Mouse (Mus musculus) heart, embryonic 10.5 days (tissue): ENCODE results near the gene Aup1. TPM values are rescaled to one million over a fixed set of nuclear protein-coding genes. Genes with fewer than 3 reads are reported as not detected.
A peak's percentile ranks its signal among the peaks of the same experiment; 100 is the strongest.

Experiments used
- DNase-seq: peaks from one replicate; pipeline ENCODE4 v3.0.0-alpha.2; 2017; ENCODE audit warnings: low spot score
- H3K27ac ChIP-seq: fragments of 300-500 bp; sonication (generic); 2 replicates; pipeline ENCODE4 v1.5.1; 2016; ENCODE audit warnings: mild to moderate bottlenecking
- H3K27me3 ChIP-seq: fragments of 300-500 bp; sonication (generic); 2 replicates; pipeline ENCODE4 v1.6.1; 2016; ENCODE audit warnings: mild to moderate bottlenecking; ENCODE audit not compliant: poor library complexity, insufficient read depth, severe bottlenecking
- H3K36me3 ChIP-seq: fragments of 300-500 bp; sonication (generic); 2 replicates; pipeline ENCODE4 v1.6.1; 2016; ENCODE audit warnings: mild to moderate bottlenecking, moderate library complexity
- H3K4me1 ChIP-seq: fragments of 300-500 bp; sonication (generic); 2 replicates; pipeline ENCODE4 v1.6.1; 2016; ENCODE audit warnings: mild to moderate bottlenecking
- H3K4me3 ChIP-seq: fragments of 300-500 bp; sonication (generic); 2 replicates; pipeline ENCODE4 v1.5.1; 2016; ENCODE audit warnings: mild to moderate bottlenecking, moderate library complexity
- H3K9me3 ChIP-seq: fragments of 300-500 bp; sonication (generic); 2 replicates; pipeline ENCODE4 v1.6.1; 2016; ENCODE audit warnings: mild to moderate bottlenecking, moderate library complexity
- WGBS: fragments of 180-500 bp; shearing (Covaris S2); methylation state at CpG from one replicate; pipeline ENCODE4 v1.1.7; 2016; 5-methylcytosine and 5-hydroxymethylcytosine counted together
- polyA plus RNA-seq: library from polyadenylated mRNA; unstranded; fragments of >200 nt; fragmentation: Nextera tagmentation; extraction: Ambion mirVana; gene quantifications from 2 replicates; pipeline ENCODE4 v1.2.1, GENCODE M21; 2016

Gene Aup1
- polyA plus RNA-seq, 1 experiment from 2014 or later, result 170 TPM

GRCm38 (mm10) chr6:83033249-83034185 lies 20.8 kb upstream of the Aup1 start, which contains the start of the genes Dok1 and Loxl3:
Gene Dok1, minus strand, starts transcription at chr6:83033471.
Gene Loxl3, plus strand, starts transcription at chr6:83034173.
- DNase-seq, result peak; percentile 91
- H3K4me1 ChIP-seq, result peaks cover 41% of the 10 kb centered on the region
- under 1% methylated on average over 51 of the region's 51 CpGs for WGBS
- peak within 1 kb of the TSS; percentile 90 for H3K27ac ChIP-seq
- peaks cover 81% of the 10 kb centered on the region for H3K27me3 ChIP-seq
- H3K4me3 ChIP-seq, result peak within 1 kb of the TSS; percentile 79
- H3K36me3 ChIP-seq, result peaks cover 13% of the 10 kb centered on the region
- H3K9me3 ChIP-seq, result no peaks in the 10 kb centered on the region

GRCm38 (mm10) chr6:83034463-83035055 lies 19.8 kb upstream of the Aup1 start:
- no peak for DNase-seq
- WGBS, result 20% methylated on average over 5 of the region's 5 CpGs
- H3K27me3 ChIP-seq, result peaks cover 72% of the 10 kb centered on the region
- peaks cover 13% of the 10 kb centered on the region for H3K36me3 ChIP-seq
- no peaks in the 10 kb centered on the region for H3K9me3 ChIP-seq
- peaks cover 44% of the 10 kb centered on the region for H3K4me1 ChIP-seq
- H3K27ac ChIP-seq, result peak overlapping the region; percentile 90
- H3K4me3 ChIP-seq, result peak overlapping the region; percentile 79

GRCm38 (mm10) chr6:83037188-83037587 lies 17.1 kb upstream of the Aup1 start:
- Histone ChIP-seq H3K4me3 (no peak overlapping the region), H3K9me3 (no peaks in the 10 kb centered on the region), H3K36me3 (no peaks in the 10 kb centered on the region), H3K27ac (no peak overlapping the region), H3K4me1 (peaks cover 38% of the 10 kb centered on the region), H3K27me3 (peaks cover 62% of the 10 kb centered on the region)
- WGBS, result 59% methylated on average over 8 of the region's 8 CpGs
- no peak for DNase-seq

- Histone ChIP-seq H3K4me1 (peaks cover 33% of the 10 kb centered on the region), H3K27me3 (peaks cover 63% of the 10 kb centered on the region), H3K36me3 (no peaks in the 10 kb centered on the region), H3K27ac (peak overlapping the region; percentile 74), H3K9me3 (no peaks in the 10 kb centered on the region), H3K4me3 (peak overlapping the region; percentile 51)
- WGBS, result 10% methylated on average over 24 of the region's 24 CpGs
- DNase-seq, result peak; percentile 94
Measured at GRCm38 (mm10) chr6:83038496-83039012, 15.8 kb upstream of the Aup1 start.

GRCm38 (mm10) chr6:83040601-83041000 lies 13.7 kb upstream of the Aup1 start:
- 75% methylated on average over 5 of the region's 5 CpGs for WGBS
- no peak overlapping the region for H3K4me3 ChIP-seq
- DNase-seq, result no peak
- H3K36me3 ChIP-seq, result no peaks in the 10 kb centered on the region
- H3K27me3 ChIP-seq, result peaks cover 50% of the 10 kb centered on the region
- H3K4me1 ChIP-seq, result peaks cover 29% of the 10 kb centered on the region
- H3K27ac ChIP-seq, result no peak overlapping the region
- H3K9me3 ChIP-seq, result no peaks in the 10 kb centered on the region

- no peak overlapping the region for H3K4me3 ChIP-seq
- peaks cover 26% of the 10 kb centered on the region for H3K4me1 ChIP-seq
- peak overlapping the region; percentile 37; the same call in 1 of the 2 replicates for H3K27ac ChIP-seq
- 63% methylated on average over 6 of the region's 6 CpGs for WGBS
- no peak for DNase-seq
- no peaks in the 10 kb centered on the region for H3K9me3 ChIP-seq
- peaks cover 26% of the 10 kb centered on the region; the same call in 1 of the 2 replicates for H3K27me3 ChIP-seq
- H3K36me3 ChIP-seq, result no peaks in the 10 kb centered on the region
Measured at GRCm38 (mm10) chr6:83043561-83043960, 10.8 kb upstream of the Aup1 start.

GRCm38 (mm10) chr6:83043993-83044392 lies 10.3 kb upstream of the Aup1 start:
- peaks cover 30% of the 10 kb centered on the region for H3K27me3 ChIP-seq

GRCm38 (mm10) chr6:83044742-83045141 lies 9.6 kb upstream of the Aup1 start:
- DNase-seq, result peak; percentile 93
- WGBS, result 26% methylated on average over 9 of the region's 9 CpGs
- Histone ChIP-seq H3K9me3 (no peaks in the 10 kb centered on the region), H3K27ac (peak overlapping the region; percentile 37), H3K4me3 (no peak overlapping the region), H3K27me3 (peaks cover 35% of the 10 kb centered on the region), H3K36me3 (no peaks in the 10 kb centered on the region), H3K4me1 (peaks cover 22% of the 10 kb centered on the region)

More at GRCm38 (mm10) chr6:83043993-83044392, 10.3 kb upstream of the Aup1 start:
- Histone ChIP-seq H3K9me3 (no peaks in the 10 kb centered on the region), H3K4me3 (no peak overlapping the region), H3K27ac (peak overlapping the region; percentile 37), H3K36me3 (no peaks in the 10 kb centered on the region), H3K4me1 (peaks cover 22% of the 10 kb centered on the region)
- no peak for DNase-seq
- 77% methylated on average over 5 of the region's 5 CpGs for WGBS

GRCm38 (mm10) chr6:83049367-83049766 lies 5.0 kb upstream of the Aup1 start:
- Histone ChIP-seq H3K4me1 (peaks cover 27% of the 10 kb centered on the region), H3K27me3 (peaks cover 18% of the 10 kb centered on the region), H3K9me3 (no peaks in the 10 kb centered on the region), H3K27ac (peak overlapping the region; percentile 17; the same call in 1 of the 2 replicates), H3K36me3 (peaks cover 18% of the 10 kb centered on the region), H3K4me3 (no peak overlapping the region)
- 68% methylated on average over 10 of the region's 10 CpGs for WGBS
- DNase-seq, result no peak

GRCm38 (mm10) chr6:83053136-83053960 lies 973 bp upstream of the Aup1 start:
- Histone ChIP-seq H3K9me3 (no peaks in the 10 kb centered on the region), H3K36me3 (peaks cover 42% of the 10 kb centered on the region), H3K4me3 (peak overlapping the region; percentile 97), H3K27ac (peak overlapping the region; percentile 93), H3K27me3 (peaks cover 19% of the 10 kb centered on the region), H3K4me1 (peaks cover 29% of the 10 kb centered on the region)
- 2% methylated on average over 26 of the region's 26 CpGs for WGBS
- peak; percentile 86 for DNase-seq

- WGBS, result under 1% methylated on average over 50 of the region's 50 CpGs
- DNase-seq, result no peak
- H3K36me3 ChIP-seq, result peaks cover 42% of the 10 kb centered on the region
Measured at GRCm38 (mm10) chr6:83054871-83055431, 630 bp downstream of the Aup1 start, which contains the start of gene Htra2. Gene Htra2, minus strand, starts transcription at chr6:83055273.

GRCm38 (mm10) chr6:83057790-83058189 lies 3.5 kb downstream of the Aup1 start, which contains the start of gene Dqx1:
Gene Dqx1, plus strand, starts transcription at chr6:83057844.
- H3K27ac ChIP-seq, result no peak within 1 kb of the TSS
- no peak within 1 kb of the TSS for H3K4me3 ChIP-seq
- H3K9me3 ChIP-seq, result no peaks in the 10 kb centered on the region
- DNase-seq, result no peak
- H3K4me1 ChIP-seq, result peaks cover 24% of the 10 kb centered on the region
- peaks cover 39% of the 10 kb centered on the region for H3K27me3 ChIP-seq
- WGBS, result 55% methylated on average over 3 of the region's 3 CpGs
- peaks cover 24% of the 10 kb centered on the region for H3K36me3 ChIP-seq

More at GRCm38 (mm10) chr6:83054871-83055431, 630 bp downstream of the Aup1 start, which contains the start of gene Htra2:
- peak within 1 kb of the TSS; percentile 93 for H3K27ac ChIP-seq
- no peaks in the 10 kb centered on the region for H3K9me3 ChIP-seq
- peaks cover 29% of the 10 kb centered on the region for H3K4me1 ChIP-seq
- H3K27me3 ChIP-seq, result peaks cover 14% of the 10 kb centered on the region; the same call in 1 of the 2 replicates
- H3K4me3 ChIP-seq, result peak within 1 kb of the TSS; percentile 97
